Mouse (Mus musculus): ENCODE results near the gene Smap2. TPM values are rescaled to one million over a fixed set of nuclear protein-coding genes. Genes with fewer than 3 reads are reported as not detected.

Smap2 gene
- polyA plus RNA-seq, 1 experiment from 2014 or later = 14.0 TPM

Small RNAs within 50 kb of the gene (microRNA-seq; reads per million reads assigned to microRNA genes)
- gene Mir7015 = not detected

Other genes with a start within 250 kb of the Smap2 start
- gene Nfyc, start 185.7 kb downstream of the Smap2 start, polyA plus RNA-seq (2015; fragmentation: Nextera tagmentation; extraction: Ambion mirVana) = 44.6 and 47.4 TPM in 2 replicates
- 0.21 and 0.25 TPM in 2 replicates for gene Rims3, start 162.4 kb downstream of the Smap2 start, polyA plus RNA-seq (2015; fragmentation: Nextera tagmentation; extraction: Ambion mirVana)
- 5.4 and 5.7 TPM in 2 replicates for gene Exo5, start 92.2 kb downstream of the Smap2 start, polyA plus RNA-seq (2015; fragmentation: Nextera tagmentation; extraction: Ambion mirVana)
- 1.6 TPM in 2 replicates for gene Zfp69, start 65.5 kb downstream of the Smap2 start, polyA plus RNA-seq (2015; fragmentation: Nextera tagmentation; extraction: Ambion mirVana)
- gene Col9a2, start 22.1 kb upstream of the Smap2 start, polyA plus RNA-seq (2015; fragmentation: Nextera tagmentation; extraction: Ambion mirVana) = 0.67 and 0.85 TPM in 2 replicates
- 20.5 TPM in 2 replicates for gene Zmpste24, start 81.0 kb upstream of the Smap2 start, polyA plus RNA-seq (2015; fragmentation: Nextera tagmentation; extraction: Ambion mirVana)
- gene Tmco2, start 92.0 kb upstream of the Smap2 start, polyA plus RNA-seq (2015; fragmentation: Nextera tagmentation; extraction: Ambion mirVana) = not detected in 2 replicates
- 11.1 and 11.2 TPM in 2 replicates for gene Rlf, start 197.8 kb upstream of the Smap2 start, polyA plus RNA-seq (2015; fragmentation: Nextera tagmentation; extraction: Ambion mirVana)

Data from liver, embryonic 16.5 days (tissue).